Mouse (Mus musculus) olfactory bulb, adult 2 months (tissue): ENCODE measurements around the gene Papola. TPM values are rescaled to one million over a fixed set of nuclear protein-coding genes. Genes with fewer than 3 reads are reported as not detected.

Experiments
- H3K27ac ChIP-seq: fragments of 200-500 bp; 2 replicates; pipeline ENCODE4 v1.5.1; 2012; ENCODE audit warnings: low read depth, low read length; ENCODE audit not compliant: insufficient read depth
- H3K4me1 ChIP-seq: fragments of 200-500 bp; 2 replicates; pipeline ENCODE4 v1.6.1; 2012; ENCODE audit warnings: low read length; ENCODE audit not compliant: control insufficient read depth, insufficient read depth
- H3K4me3 ChIP-seq: fragments of 200-500 bp; 2 replicates; pipeline ENCODE4 v1.5.1; 2012; ENCODE audit warnings: mild to moderate bottlenecking, low read depth, low read length, moderate library complexity; ENCODE audit not compliant: insufficient read depth
- CTCF ChIP-seq: fragments of 200-500 bp; IDR thresholded peaks from 2 replicates; pipeline ENCODE4 v1.5.1; 2012; ENCODE audit warnings: low read depth, mild to moderate bottlenecking, low read length, moderate library complexity; ENCODE audit not compliant: insufficient read depth
- POLR2A ChIP-seq: fragments of 200-500 bp; IDR thresholded peaks from 2 replicates; pipeline ENCODE4 v1.6.1; 2012; ENCODE audit warnings: mild to moderate bottlenecking, low read depth, low read length, moderate library complexity; ENCODE audit not compliant: insufficient read depth
- WGBS: fragments of 180-500 bp; shearing (Covaris S2); methylation state at CpG from one replicate; pipeline ENCODE4 v1.1.7; 2018; 5-methylcytosine and 5-hydroxymethylcytosine counted together
- polyA plus RNA-seq: library from polyadenylated mRNA; stranded (reverse); fragments of >200 nt; gene quantifications from 2 replicates; pipeline ENCODE4 v1.2.4, GENCODE M21; 2012; ENCODE audit warnings: low replicate concordance; ENCODE audit not compliant: missing spikeins, insufficient read depth, insufficient read length

The Papola gene
- polyA plus RNA-seq, 1 experiment = 142 TPM

GRCm38 (mm10) chr12:105758911-105759310, 25.6 kb upstream of the Papola start:
- 71% methylated on average over 2 of the region's 2 CpGs for WGBS
- no peak for TF ChIP-seq CTCF
- TF ChIP-seq POLR2A = no peak

GRCm38 (mm10) chr12:105759849-105760478, 24.5 kb upstream of the Papola start:
- TF ChIP-seq CTCF = no peak
- no peak for TF ChIP-seq POLR2A
- H3K27ac ChIP-seq = no peak overlapping the region
- 0 out of 2 replicates have a peak, but pooled peaks cover 3% of the 10 kb centered on the region for H3K4me1 ChIP-seq
- no peak overlapping the region for H3K4me3 ChIP-seq
- whole genome bisulfite sequencing = 71% methylated on average over 10 of the region's 10 CpGs

More at GRCm38 (mm10) chr12:105758911-105759310, 25.6 kb upstream of the Papola start:
- H3K27ac ChIP-seq = no peak overlapping the region
- no peak overlapping the region for H3K4me3 ChIP-seq
- 0 out of 2 replicates have a peak, but pooled peaks cover 3% of the 10 kb centered on the region for H3K4me1 ChIP-seq

GRCm38 (mm10) chr12:105761171-105761570, 23.3 kb upstream of the Papola start:
- TF ChIP-seq POLR2A (no peak), CTCF (no peak)
- Histone ChIP-seq H3K4me1 (0 out of 2 replicates have a peak, but pooled peaks cover 3% of the 10 kb centered on the region), H3K4me3 (no peak overlapping the region), H3K27ac (no peak overlapping the region)
- WGBS = 74% methylated on average over 11 of the region's 11 CpGs

DNA sequence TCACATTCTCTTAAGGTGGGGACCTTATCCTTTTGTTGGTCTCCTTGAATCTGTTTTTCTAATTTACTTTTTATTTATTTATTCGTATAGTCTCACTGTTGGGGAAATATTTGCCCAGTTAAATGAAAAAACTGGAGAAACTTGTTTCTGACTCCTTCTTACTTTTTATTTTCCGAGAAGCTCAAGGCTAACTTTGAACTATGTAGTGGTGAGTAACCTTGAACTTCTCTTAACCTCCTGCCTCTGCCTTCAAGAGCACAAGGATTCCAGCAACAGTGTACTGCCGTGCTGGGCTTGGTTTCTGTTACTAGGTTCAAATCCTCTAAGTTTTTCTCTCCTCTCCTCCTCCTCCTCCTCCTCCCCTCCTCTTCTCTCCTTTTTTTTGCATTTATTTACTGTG, 22.9 kb upstream of the Papola start:
- H3K4me1 ChIP-seq = 0 out of 2 replicates have a peak, but pooled peaks cover 3% of the 10 kb centered on the region

GRCm38 (mm10) chr12:105769700-105770099, 14.8 kb upstream of the Papola start:
- no peak overlapping the region for H3K4me3 ChIP-seq
- TF ChIP-seq POLR2A = no peak
- TF ChIP-seq CTCF = no peak
- no peak overlapping the region for H3K27ac ChIP-seq
- 76% methylated on average over 10 of the region's 10 CpGs for WGBS
- no peaks in the 10 kb centered on the region for H3K4me1 ChIP-seq

More for the DNA sequence above, 22.9 kb upstream of the Papola start:
- 70% methylated on average over 3 of the region's 3 CpGs for WGBS
- Histone ChIP-seq H3K27ac (no peak overlapping the region), H3K4me3 (no peak overlapping the region)
- no peak for TF ChIP-seq CTCF
- TF ChIP-seq POLR2A = no peak

DNA sequence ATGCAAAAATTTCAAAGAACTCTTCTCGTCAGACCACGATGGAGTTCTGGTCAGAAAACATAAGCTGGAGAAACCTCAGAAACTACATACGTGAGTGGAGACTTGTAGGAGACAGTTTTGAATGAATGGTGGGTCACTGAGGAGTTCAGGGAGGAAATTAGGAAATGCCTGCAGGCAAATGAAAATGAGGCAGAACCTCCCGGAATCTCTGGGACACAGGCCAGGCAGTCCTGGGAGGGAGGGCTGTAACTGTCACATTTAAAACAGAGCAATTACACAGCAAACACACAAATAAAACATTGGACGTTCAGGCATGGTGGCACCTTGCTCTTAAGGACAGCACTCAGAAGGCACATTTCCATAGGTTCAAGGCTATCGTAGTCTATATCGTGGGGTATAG, 9.6 kb upstream of the Papola start:
- no peak overlapping the region for H3K4me3 ChIP-seq
- H3K27ac ChIP-seq = no peak overlapping the region
- no peaks in the 10 kb centered on the region for H3K4me1 ChIP-seq
- TF ChIP-seq POLR2A = no peak
- TF ChIP-seq CTCF = no peak
- WGBS = 53% methylated on average over 7 of the region's 7 CpGs

DNA sequence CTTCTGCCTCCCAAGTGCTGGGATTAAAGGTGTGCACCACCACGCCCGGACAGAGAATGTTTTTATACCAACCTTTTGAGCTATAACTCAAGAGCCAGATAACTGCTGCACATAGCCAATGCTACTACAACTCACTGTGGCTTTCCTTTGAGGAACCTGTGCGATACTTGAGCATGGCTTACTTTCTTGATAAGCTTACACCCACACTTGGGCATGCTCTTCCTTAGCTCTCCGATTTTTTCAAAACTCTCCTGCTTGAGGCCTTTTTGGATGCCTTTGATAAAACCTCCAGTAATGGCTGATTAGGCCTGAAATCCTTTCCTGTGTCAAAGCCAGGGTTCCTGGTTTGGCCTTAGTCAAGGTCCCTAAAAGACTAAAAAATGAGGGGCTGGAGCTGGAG, 6.8 kb upstream of the Papola start:
- Histone ChIP-seq H3K4me1 (no peaks in the 10 kb centered on the region), H3K4me3 (no peak overlapping the region), H3K27ac (no peak overlapping the region)
- TF ChIP-seq POLR2A = no peak
- no peak for TF ChIP-seq CTCF
- 93% methylated on average over 4 of the region's 4 CpGs for WGBS

DNA sequence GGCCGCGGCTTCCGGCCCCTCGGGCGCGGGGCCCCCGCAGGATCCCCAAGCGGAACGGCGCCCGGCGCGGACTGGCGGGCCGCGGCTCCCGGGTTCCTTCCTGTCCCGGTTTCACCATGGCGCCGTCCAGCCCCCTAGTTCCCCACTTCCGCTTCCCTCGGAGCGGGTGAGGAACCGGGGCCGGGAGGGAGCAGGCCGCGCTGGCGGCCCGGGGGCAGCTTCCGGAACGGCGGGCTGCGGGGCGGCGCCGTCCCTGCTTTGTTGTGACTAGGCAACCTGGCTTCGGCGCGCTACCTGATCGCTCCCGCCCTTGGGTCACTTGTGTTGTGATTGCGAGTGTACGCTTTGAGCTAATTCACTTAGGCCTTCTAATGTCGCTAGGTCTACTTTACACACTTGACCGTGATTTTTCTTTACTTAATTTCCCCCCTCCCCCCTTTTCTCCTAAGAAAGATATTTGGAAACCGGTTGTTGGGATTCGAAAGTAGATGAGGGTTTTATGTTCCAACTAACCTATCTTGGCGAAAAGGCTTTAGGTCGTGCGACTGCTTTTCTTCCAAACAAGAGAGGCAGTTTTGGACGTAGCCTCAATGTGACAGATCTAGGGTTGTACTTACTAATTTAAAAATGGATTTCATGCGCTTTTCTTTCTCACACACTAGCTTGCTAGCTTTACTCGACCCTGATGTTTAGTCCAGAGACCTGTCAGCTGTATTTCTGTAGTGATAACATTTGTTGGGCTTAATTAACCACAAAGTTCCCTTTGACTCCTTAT, 693 bp downstream of the Papola start:
- Histone ChIP-seq H3K27ac (peak overlapping the region; percentile 79; the same call in 1 of the 2 replicates), H3K4me3 (peak overlapping the region; percentile 75), H3K4me1 (peaks cover 7% of the 10 kb centered on the region; the same call in 1 of the 2 replicates)
- WGBS = under 1% methylated on average over 53 of the region's 53 CpGs
- no peak for TF ChIP-seq CTCF
- TF ChIP-seq POLR2A = no peak

GRCm38 (mm10) chr12:105786113-105786512, 1.6 kb downstream of the Papola start:
- WGBS = 41% methylated on average over 1 of the region's 1 CpGs
- Histone ChIP-seq H3K4me1 (peaks cover 7% of the 10 kb centered on the region; the same call in 1 of the 2 replicates), H3K27ac (no peak overlapping the region), H3K4me3 (0 out of 2 replicates have a peak overlapping the region, but pooled peaks have one; percentile 16)
- TF ChIP-seq CTCF (no peak), POLR2A (no peak)
